Mouse (Mus musculus) hindbrain, embryonic 11.5 days (tissue): ENCODE results near the gene Luc7l. TPM values are rescaled to one million over a fixed set of nuclear protein-coding genes. Genes with fewer than 3 reads are reported as not detected.

Source experiments
- ATAC-seq: fragments of 200-750 bp; cut with Nextera tagmentation; 2 replicates; pipeline ENCODE4 v1.8.0; 2017; ENCODE audit warnings: mild to moderate bottlenecking, moderate TSS enrichment, moderate library complexity; ENCODE audit not compliant: low FRiP score
- DNase-seq: peaks from one replicate; pipeline ENCODE4 v3.0.0-alpha.2; 2015; ENCODE audit warnings: low spot score
- H3K27ac ChIP-seq: fragments of 300-500 bp; sonication (generic); 2 replicates; pipeline ENCODE4 v1.5.1; 2014; ENCODE audit warnings: mild to moderate bottlenecking, low read depth, low read length
- H3K27me3 ChIP-seq: fragments of 300-500 bp; sonication (generic); 2 replicates; pipeline ENCODE4 v1.6.1; 2014; ENCODE audit warnings: mild to moderate bottlenecking, low read length, moderate library complexity, mixed read lengths; ENCODE audit not compliant: control insufficient read depth, insufficient read depth
- H3K36me3 ChIP-seq: fragments of 300-500 bp; sonication (generic); 2 replicates; pipeline ENCODE4 v1.6.1; 2014; ENCODE audit warnings: mild to moderate bottlenecking, low read length, moderate library complexity, mixed read lengths; ENCODE audit not compliant: control insufficient read depth, insufficient read depth
- H3K4me1 ChIP-seq: fragments of 300-500 bp; sonication (generic); replicated peaks from 2 replicates; pipeline ENCODE4 v1.6.1; 2014; ENCODE audit warnings: low read length, mixed read lengths; ENCODE audit not compliant: control insufficient read depth, insufficient read depth
- H3K4me2 ChIP-seq: fragments of 300-500 bp; sonication (generic); replicated peaks from 2 replicates; pipeline ENCODE4 v1.6.1; 2014; ENCODE audit warnings: mild to moderate bottlenecking, low read depth, low read length
- H3K4me3 ChIP-seq: fragments of 300-500 bp; sonication (generic); 2 replicates; pipeline ENCODE4 v1.5.1; 2014; ENCODE audit warnings: low read depth, low read length
- H3K9ac ChIP-seq: fragments of 300-500 bp; sonication (generic); 2 replicates; pipeline ENCODE4 v1.6.1; 2014; ENCODE audit warnings: low read depth, low read length
- H3K9me3 ChIP-seq: fragments of 300-500 bp; sonication (generic); 2 replicates; pipeline ENCODE4 v1.6.1; 2016; ENCODE audit warnings: low read length; ENCODE audit not compliant: control insufficient read depth
- WGBS: fragments of 180-500 bp; shearing (Covaris S2); extraction: QIAGEN DNeasy Blood & Tissue Kit; methylation state at CpG from one replicate; pipeline ENCODE4 v1.1.7; 2014; 5-methylcytosine and 5-hydroxymethylcytosine counted together
- polyA plus RNA-seq: library from polyadenylated mRNA; unstranded; fragments of >200 nt; fragmentation: Nextera tagmentation; extraction: Ambion mirVana; gene quantifications from 2 replicates; pipeline ENCODE4 v1.2.1, GENCODE M21; 2014

Luc7l gene
- polyA plus RNA-seq, 1 experiment from 2014 or later: 133 TPM

DNA sequence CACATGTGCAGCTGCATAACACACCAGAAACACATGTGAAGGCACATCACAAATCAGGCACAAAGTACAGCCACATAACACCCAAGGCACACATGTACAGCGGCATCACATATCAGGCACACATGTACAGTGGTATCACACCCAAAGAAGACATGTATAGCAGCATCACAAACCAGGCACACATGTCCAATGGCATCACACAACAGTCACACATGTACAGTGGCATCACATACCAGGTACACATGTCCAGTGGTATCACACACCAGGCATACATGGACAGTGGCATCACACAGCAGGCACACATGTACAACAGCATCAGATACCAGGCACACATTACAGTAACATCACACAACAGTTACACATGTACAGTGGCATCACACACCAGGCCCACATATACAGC is 65.7 kb downstream of the Luc7l start:
- 100% methylated on average over 1 of the region's 1 CpGs for WGBS
- Histone ChIP-seq H3K27me3 (no peaks in the 10 kb centered on the region), H3K9me3 (no peaks in the 10 kb centered on the region), H3K9ac (no peak overlapping the region), H3K4me1 (0 out of 2 replicates have a peak, but pooled peaks cover 2% of the 10 kb centered on the region), H3K4me2 (no peak overlapping the region), H3K36me3 (no peaks in the 10 kb centered on the region), H3K27ac (no peak overlapping the region), H3K4me3 (no peak overlapping the region)
- ATAC-seq: no peak
- no peak for DNase-seq

Other genes with a start within 250 kb of the Luc7l start
- 19.6 and 20.4 TPM in 2 replicates for gene Rab11fip3, start 183.3 kb upstream of the Luc7l start, polyA plus RNA-seq
- 20.4 and 24.7 TPM in 2 replicates for gene Decr2, start 162.6 kb upstream of the Luc7l start, polyA plus RNA-seq
- gene Nme4, start 157.3 kb upstream of the Luc7l start, polyA plus RNA-seq: 60.3 and 62.6 TPM in 2 replicates
- gene Tmem8, start 139.6 kb upstream of the Luc7l start, polyA plus RNA-seq: 1.0 and 1.1 TPM in 2 replicates
- gene Mrpl28, start 129.4 kb upstream of the Luc7l start, polyA plus RNA-seq: 244 TPM in 2 replicates
- gene Axin1, start 114.2 kb upstream of the Luc7l start, polyA plus RNA-seq: 8.6 and 12.4 TPM in 2 replicates
- 0.27 and 0.46 TPM in 2 replicates for gene Pdia2, start 53.8 kb upstream of the Luc7l start, polyA plus RNA-seq
- 1.0 and 2.6 TPM in 2 replicates for gene Rgs11, start 49.9 kb upstream of the Luc7l start, polyA plus RNA-seq
- gene Arhgdig, start 45.1 kb upstream of the Luc7l start, polyA plus RNA-seq: 9.9 and 10.0 TPM in 2 replicates
- 18.7 and 20.1 TPM in 2 replicates for gene Fam234a, start 8.7 kb upstream of the Luc7l start, polyA plus RNA-seq
- 0.25 and 0.79 TPM in 2 replicates for gene Neurl1b, start 161.9 kb downstream of the Luc7l start, polyA plus RNA-seq